Mouse (Mus musculus) CH12.LX (cell line): ENCODE data around the gene Krt9. TPM values are rescaled to one million over a fixed set of nuclear protein-coding genes. Genes with fewer than 3 reads are reported as not detected.
A peak's percentile ranks its signal among the peaks of the same experiment; 100 is the strongest.

Experiments used
- DNase-seq: peaks from one replicate; pipeline ENCODE4 v3.0.0-alpha.2; 2013; ENCODE audit errors: extremely low read depth
- H3K27ac ChIP-seq: 2 replicates; pipeline ENCODE4 v1.5.1; 2012; ENCODE audit warnings: low read depth, mild to moderate bottlenecking, control low read depth, moderate library complexity; ENCODE audit not compliant: insufficient read depth
- H3K27me3 ChIP-seq: replicated peaks from 2 replicates; pipeline ENCODE3; 2012; ENCODE audit warnings: inconsistent platforms
- H3K36me3 ChIP-seq, 2 experiments: replicated peaks in 1 of 2; 2 replicates each; pipeline versions ENCODE3 to v1.6.1; 2012; ENCODE audit warnings: inconsistent platforms in 1 of 2, low read length in 1 of 2, mild to moderate bottlenecking in 1 of 2, mixed read lengths in 1 of 2, moderate library complexity in 1 of 2; ENCODE audit not compliant: control insufficient read depth in 1 of 2, insufficient read depth in 1 of 2
- H3K4me1 ChIP-seq, 2 experiments: 2 replicates each; pipeline ENCODE4 v1.6.1; 2012; ENCODE audit warnings: inconsistent platforms in 1 of 2, moderate library complexity in 1 of 2; ENCODE audit not compliant: insufficient read depth in 2 of 2, control insufficient read depth in 1 of 2
- H3K4me2 ChIP-seq: 2 replicates; pipeline ENCODE4 v1.6.1; 2012; ENCODE audit warnings: low read depth, mild to moderate bottlenecking, control low read depth; ENCODE audit not compliant: poor library complexity, insufficient read depth, severe bottlenecking
- H3K4me3 ChIP-seq, 3 experiments: fragments of 150-350 bp in 1 of 3; sonication (generic) in 1 of 3; replicated peaks in 1 of 3; 2 replicates each; pipeline versions ENCODE3 to v1.5.1; 2011 to 2012; ENCODE audit warnings: low read depth in 2 of 3, low read length in 2 of 3, mild to moderate bottlenecking in 2 of 3, moderate library complexity in 2 of 3, control low read depth in 1 of 3, improper control_type of control experiment in 1 of 3, inconsistent platforms in 1 of 3, mixed read lengths in 1 of 3; ENCODE audit not compliant: poor library complexity in 1 of 3
- H3K79me2 ChIP-seq: replicated peaks from 2 replicates; pipeline ENCODE4 v1.6.1; 2012; ENCODE audit warnings: mild to moderate bottlenecking, moderate library complexity; ENCODE audit not compliant: control insufficient read depth, poor library complexity, insufficient read depth, severe bottlenecking; ENCODE audit errors: extremely low read depth
- H3K9ac ChIP-seq: 2 replicates; pipeline ENCODE4 v1.6.1; 2012; ENCODE audit warnings: low read depth, mild to moderate bottlenecking, control low read depth, moderate library complexity; ENCODE audit not compliant: insufficient read depth
- H3K9me3 ChIP-seq: replicated peaks from 2 replicates; pipeline ENCODE3; 2012; ENCODE audit warnings: low read length, inconsistent platforms, mixed read lengths
- CTCF ChIP-seq, 2 experiments: IDR thresholded peaks in 1 of 2; conservative IDR thresholded peaks in 1 of 2; 2 replicates each; pipeline ENCODE4 v1.5.1; 2011 to 2012; ENCODE audit warnings: low read depth in 2 of 2, low read length in 2 of 2, improper control_type of control experiment in 1 of 2, inconsistent platforms in 1 of 2, mild to moderate bottlenecking in 1 of 2, moderate library complexity in 1 of 2
- E2F4 ChIP-seq: IDR thresholded peaks from 2 replicates; pipeline ENCODE4 v1.6.1; 2011; ENCODE audit warnings: low read depth, low read length, improper control_type of control experiment; ENCODE audit not compliant: insufficient replicate concordance
- JUND ChIP-seq: conservative IDR thresholded peaks from 2 replicates; pipeline ENCODE4 v1.6.1; 2011; ENCODE audit warnings: low read depth, low read length, improper control_type of control experiment
- MAX ChIP-seq: IDR thresholded peaks from 2 replicates; pipeline ENCODE4 v1.6.1; 2011; ENCODE audit warnings: low read length, improper control_type of control experiment
- MAZ ChIP-seq: IDR thresholded peaks from 2 replicates; pipeline ENCODE4 v1.6.1; 2012; ENCODE audit warnings: low read depth, mild to moderate bottlenecking, inconsistent platforms, low read length, improper control_type of control experiment, moderate library complexity
- NELFE ChIP-seq: IDR thresholded peaks from 2 replicates; pipeline ENCODE4 v1.6.1; 2011; ENCODE audit warnings: low read depth, low read length, improper control_type of control experiment
- RAD21 ChIP-seq: IDR thresholded peaks from 2 replicates; pipeline ENCODE4 v1.6.1; 2011; ENCODE audit warnings: low read depth, mild to moderate bottlenecking, low read length, improper control_type of control experiment, moderate library complexity
- RCOR1 ChIP-seq: conservative IDR thresholded peaks from 2 replicates; pipeline ENCODE4 v1.6.1; 2012; ENCODE audit warnings: low read depth, mild to moderate bottlenecking, inconsistent platforms, low read length, improper control_type of control experiment
- SMC3 ChIP-seq: IDR thresholded peaks from 2 replicates; pipeline ENCODE4 v1.6.1; 2011; ENCODE audit warnings: low read depth, low read length, improper control_type of control experiment
- TBP ChIP-seq: conservative IDR thresholded peaks from 2 replicates; pipeline ENCODE4 v1.6.1; 2011; ENCODE audit warnings: low read depth, low read length, improper control_type of control experiment
- ZC3H11A ChIP-seq: IDR thresholded peaks from 2 replicates; pipeline ENCODE4 v1.6.1; 2012; ENCODE audit warnings: low read depth, mild to moderate bottlenecking, inconsistent platforms, low read length, improper control_type of control experiment
- ZKSCAN1 ChIP-seq: IDR thresholded peaks from 2 replicates; pipeline ENCODE4 v1.6.1; 2012; ENCODE audit warnings: low read depth, inconsistent platforms, low read length, improper control_type of control experiment, borderline replicate concordance
- dilution Hi-C: fragments of 300-500 bp; cut with MboI; formaldehyde crosslinking; loops from 2 replicates; pipeline ENCODE4 v1.14.3; 2020; ENCODE audit warnings: low sequenced_read_pairs; ENCODE audit not compliant: extremely low pct_unique_long_range_greater_than_20kb, extremely low pct_ligation_motif_present
- in situ Hi-C: fragments of 300-500 bp; cut with MboI; formaldehyde crosslinking; loops from 3 replicates; pipeline ENCODE4 v1.14.3; 2019; ENCODE audit warnings: low sequenced_read_pairs, low pct_ligation_motif_present, low pct_unique_long_range_greater_than_20kb, mixed read lengths
- polyA plus RNA-seq: library from polyadenylated mRNA; unstranded; fragments of >175 nt; gene quantifications from 2 replicates; pipeline ENCODE4 v1.2.1, GENCODE M21; 2012; ENCODE audit warnings: low read depth; ENCODE audit not compliant: insufficient read length
- total RNA-seq, 2 experiments: library from RNA; depleted of rRNA; stranded (reverse); fragments of 300-350 nt in 1 of 2; fragments of >200 nt in 1 of 2; gene quantifications; 2 replicates each; pipeline ENCODE4 v1.2.3; 2012 to 2014

The Krt9 gene
- total and polyA plus RNA-seq, 3 experiments, result not detected

DNA sequence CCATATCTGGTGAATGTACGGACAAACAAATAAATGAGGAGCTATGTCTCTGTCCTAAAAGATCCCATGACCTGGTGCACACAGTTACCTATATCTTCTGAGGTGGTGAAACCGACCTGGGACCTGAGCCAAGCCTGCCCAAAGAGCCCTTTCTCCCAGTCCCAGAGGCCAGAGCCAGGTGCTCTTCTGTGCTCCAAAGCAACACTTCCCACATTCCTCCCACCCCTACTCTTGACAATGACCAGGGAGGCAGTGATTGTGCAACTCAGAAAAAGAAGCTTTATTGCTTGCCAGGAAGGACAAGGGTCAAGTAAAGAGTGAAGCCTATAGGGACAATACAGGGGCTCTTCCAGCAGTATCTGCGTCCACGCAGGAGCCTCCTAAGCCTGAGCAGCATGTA is 9.9 kb upstream of the Krt9 start:
- dilution Hi-C loops, result no loop called here
- Histone ChIP-seq H3K79me2 (no peaks in the 10 kb centered on the region), H3K27me3 (peaks cover 54% of the 10 kb centered on the region), H3K4me3 (no peak overlapping the region), H3K4me1 (peaks cover 0 to 12% of the 10 kb centered on the region in 2 experiments; a peak in 2 of 4 replicates), H3K36me3 (no peaks in the 10 kb centered on the region), H3K9me3 (no peaks in the 10 kb centered on the region), H3K9ac (no peak overlapping the region), H3K4me2 (no peak overlapping the region)
- in situ Hi-C loops, result loop anchor here (5.0 kb wide), 1 partner anchor 84 kb away; no protein-coding TSS in a partner anchor
- DNase-seq, result no peak
- TF ChIP-seq RCOR1, result no peak
- no peak for TF ChIP-seq RAD21
- no peak for TF ChIP-seq ZC3H11A
- no peak for TF ChIP-seq MAZ
- TF ChIP-seq MAX, result no peak
- no peak for TF ChIP-seq E2F4
- no peak for TF ChIP-seq TBP
- TF ChIP-seq, all 38 proteins: peak for 0
- no peak overlapping the region for H3K27ac ChIP-seq

DNA sequence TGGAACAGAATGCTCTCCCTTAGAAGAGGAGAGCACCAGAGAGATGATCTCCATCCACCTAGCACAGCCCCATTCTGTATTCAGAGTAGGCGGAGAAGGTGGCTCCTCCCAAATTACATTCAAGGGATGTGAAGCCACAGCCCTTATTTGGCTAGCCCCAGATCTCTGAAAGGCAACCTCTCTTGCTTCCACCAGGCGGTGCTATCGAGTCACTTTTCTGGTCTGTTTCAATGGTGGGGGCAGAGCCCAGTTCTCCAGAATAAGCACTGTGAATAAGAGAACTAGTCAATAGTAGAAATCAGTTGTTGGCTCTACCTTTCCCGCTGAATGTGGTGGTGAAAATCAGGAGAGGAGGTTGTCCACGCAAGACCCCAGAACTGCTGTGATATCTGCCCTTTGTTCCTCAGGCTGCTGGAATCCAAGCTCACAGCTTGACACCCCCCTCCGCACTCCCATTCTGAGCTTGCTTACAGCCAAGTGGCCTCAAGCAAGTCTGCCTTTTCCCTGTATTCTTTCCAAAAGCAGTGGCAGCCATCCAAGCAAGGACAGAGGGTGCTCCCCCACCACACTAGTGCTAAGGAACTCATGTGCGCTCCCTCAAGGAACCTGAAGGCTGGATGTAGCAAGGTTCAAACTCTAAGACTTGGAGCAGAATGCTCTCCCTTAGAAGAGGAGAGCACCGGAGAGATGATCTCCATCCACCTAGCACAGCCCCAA is 7.2 kb upstream of the Krt9 start:
- H3K27me3 ChIP-seq, result peaks cover 44% of the 10 kb centered on the region
- DNase-seq, result peak; percentile 70
- H3K36me3 ChIP-seq, result no peaks in the 10 kb centered on the region
- no peaks in the 10 kb centered on the region for H3K9me3 ChIP-seq
- in situ Hi-C loops (loop anchor here (5.0 kb wide), 1 partner anchor 87 kb away; no protein-coding TSS in a partner anchor), dilution Hi-C loops (no loop called here)
- H3K4me3 ChIP-seq, result no peak overlapping the region
- TF ChIP-seq ZKSCAN1 (no peak), NELFE (peak; percentile 27; the same call in 1 of the 2 replicates), RCOR1 (no peak), MAZ (0 out of 2 replicates have a peak, but pooled peaks have one; percentile 78), CTCF (conservative IDR thresholded peaks at IDR 0.05 in 1 of 2, IDR thresholded peaks at IDR 0.05 in 1 of 2; ENCODE audit: low read depth in 2 of 2, low read length in 2 of 2) (peak; percentile 52 to 95), SMC3 (peak; percentile 95), E2F4 (no peak), JUND (no peak), MAX (no peak), RAD21 (peak; percentile 76), ZC3H11A (peak; percentile 61)
- H3K27ac ChIP-seq, result no peak overlapping the region
- H3K79me2 ChIP-seq, result no peaks in the 10 kb centered on the region
- H3K4me2 ChIP-seq, result no peak overlapping the region
- no peak overlapping the region for H3K9ac ChIP-seq
- H3K4me1 ChIP-seq, result peaks cover 0 to 7% of the 10 kb centered on the region in 2 experiments; a peak in 2 of 4 replicates
